Mouse (Mus musculus) heart, adult 2 months (tissue): Measurements from ENCODE around the gene Fam174a.

ENCODE experiments used
- CTCF ChIP-seq: fragments of 200-600 bp; IDR thresholded peaks from 2 replicates; pipeline ENCODE4 v1.8.1; 2022; ENCODE audit warnings: antibody characterized with exemption, mild to moderate bottlenecking, moderate library complexity
- POLR2A ChIP-seq: fragments of 200-500 bp; IDR thresholded peaks from 2 replicates; pipeline ENCODE4 v1.6.1; 2011; ENCODE audit warnings: mild to moderate bottlenecking, low read depth, low read length, control low read depth; ENCODE audit not compliant: insufficient read depth

DNA sequence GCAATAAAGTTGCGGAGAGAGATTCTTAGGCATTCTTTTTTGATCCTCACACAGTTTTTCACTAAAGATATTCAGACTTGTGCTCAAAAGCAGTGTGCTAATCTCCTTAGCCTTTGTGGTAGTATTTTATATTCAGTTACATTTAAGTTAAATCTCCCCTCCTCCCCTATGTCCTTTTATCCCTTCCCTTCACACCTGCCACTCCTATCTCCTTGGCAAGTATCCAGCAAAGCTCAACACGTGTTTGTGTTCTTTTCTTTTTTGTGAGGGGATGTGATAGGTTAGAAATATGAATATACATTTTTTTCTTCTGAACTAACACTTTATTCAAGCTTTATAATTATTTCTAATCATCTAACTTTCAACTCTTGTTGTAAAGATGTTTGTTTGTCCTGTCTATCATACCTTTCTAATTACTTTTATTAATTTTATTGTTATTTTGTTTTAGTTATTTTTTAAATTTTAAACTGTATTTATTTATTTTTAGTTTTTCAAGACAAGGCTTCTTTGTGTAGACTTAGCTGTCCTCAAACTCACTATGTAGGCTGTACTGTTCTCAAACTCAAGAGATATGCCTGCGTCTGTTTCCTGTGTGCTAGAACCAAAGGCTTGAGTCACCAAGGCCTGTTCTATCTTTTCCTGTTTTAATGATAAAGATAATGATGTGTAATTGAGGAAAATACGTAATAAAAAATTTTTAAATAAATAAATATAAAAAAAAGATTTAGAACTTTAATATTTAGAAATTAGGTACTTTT is 53.4 kb downstream of the Fam174a start:
- TF ChIP-seq CTCF (no peak), POLR2A (no peak)
